Mouse (Mus musculus) heart, postnatal 0 days (tissue): ENCODE data around the gene Serpinf1.

Experiments
- CTCF ChIP-seq: IDR thresholded peaks from 2 replicates; pipeline ENCODE4 v1.5.1; 2016; ENCODE audit warnings: antibody characterized with exemption, control low read depth, low read depth
- EP300 ChIP-seq: IDR thresholded peaks from 2 replicates; pipeline ENCODE4 v1.6.1; 2016; ENCODE audit warnings: antibody characterized with exemption, low read depth

GRCm38 (mm10) chr11:75455041-75455736, 32.7 kb upstream of the Serpinf1 start:
- no peak for TF ChIP-seq EP300
- TF ChIP-seq CTCF: no peak
